Mouse (Mus musculus): ENCODE measurements around the gene Ubtd1.

The Ubtd1 gene

DNA sequence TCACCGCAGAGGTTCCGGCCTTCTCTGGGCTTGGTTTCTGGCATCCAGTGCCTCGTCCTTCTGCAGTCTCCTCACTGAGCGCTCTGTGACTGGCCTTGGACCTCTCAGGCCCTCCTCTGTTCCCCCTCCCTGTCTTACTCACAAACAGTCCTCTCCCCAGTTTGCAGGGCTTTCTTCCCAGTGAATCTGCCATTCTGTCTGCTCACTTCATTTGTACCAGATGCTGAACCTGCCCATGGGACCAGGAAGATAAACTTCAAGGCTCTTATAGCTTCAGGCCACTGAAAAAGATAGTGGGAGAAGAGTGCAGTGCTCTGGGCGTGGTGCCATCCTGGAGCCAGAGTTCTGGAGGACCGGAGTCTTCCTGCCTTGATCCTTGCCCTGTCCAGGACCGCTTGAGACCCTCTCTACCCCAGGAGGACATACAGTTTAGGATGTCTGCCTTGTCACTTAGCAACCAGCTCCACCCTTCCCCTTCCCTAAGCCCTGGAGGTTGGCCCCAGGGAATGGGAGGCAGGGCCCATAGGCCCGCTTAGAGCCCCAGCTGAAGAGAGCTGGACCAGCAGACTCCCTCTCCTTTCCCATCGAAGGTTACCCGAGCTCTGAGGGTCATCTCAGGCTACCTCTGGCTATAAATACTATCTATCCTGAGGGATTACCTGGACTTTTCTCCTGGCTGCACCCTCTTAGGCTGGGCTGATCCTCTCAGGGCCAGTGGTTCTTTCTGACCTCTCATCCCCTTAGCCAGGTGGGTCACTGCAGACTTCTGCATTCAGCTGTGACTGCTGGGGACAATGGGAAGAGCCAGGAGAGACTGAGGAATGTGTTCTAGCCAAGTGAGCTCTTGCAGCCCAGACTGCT lies 40.3 kb downstream of the Ubtd1 start:
- peak; percentile 28 for DNase-seq (ENCODE audit: low spot score)

DNA sequence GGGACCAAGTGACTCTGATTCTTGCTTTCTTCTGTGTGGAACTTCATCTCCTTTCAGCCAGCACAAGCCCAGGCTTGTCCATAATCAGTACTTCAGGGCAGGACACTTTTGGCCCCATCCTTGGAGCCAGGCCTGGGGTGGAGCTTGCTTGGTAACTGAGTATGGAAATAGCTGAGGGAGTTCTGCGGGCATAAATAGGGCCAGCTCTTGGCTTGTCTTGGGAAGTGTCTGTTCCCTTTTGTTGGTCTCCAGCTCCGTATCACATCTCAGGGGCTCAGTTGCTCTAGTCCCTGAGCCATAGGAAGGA lies 40.9 kb downstream of the Ubtd1 start:
- DNase-seq (ENCODE audit: low spot score): no peak

DNA sequence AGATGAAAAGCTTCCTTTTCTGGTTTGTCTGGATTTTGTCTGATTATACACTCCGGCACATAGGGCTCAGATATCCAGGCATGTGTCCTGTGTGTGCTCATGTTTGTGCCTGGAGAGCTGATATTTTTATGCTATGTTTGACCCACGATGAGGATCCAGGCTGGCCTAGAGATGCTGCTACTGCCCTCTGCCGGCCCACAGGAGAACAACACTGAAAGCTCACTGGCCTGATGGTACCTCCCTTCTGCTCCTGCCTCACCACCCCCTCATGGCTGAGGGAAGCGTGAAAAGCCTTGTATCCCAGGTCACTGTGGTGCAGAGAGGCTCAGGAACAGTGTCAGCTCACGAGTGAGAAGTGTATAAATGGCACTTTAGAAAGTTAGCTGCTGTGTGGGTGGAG lies 44.6 kb downstream of the Ubtd1 start:
- peak; percentile 79 for DNase-seq (ENCODE audit: low spot score)

DNA sequence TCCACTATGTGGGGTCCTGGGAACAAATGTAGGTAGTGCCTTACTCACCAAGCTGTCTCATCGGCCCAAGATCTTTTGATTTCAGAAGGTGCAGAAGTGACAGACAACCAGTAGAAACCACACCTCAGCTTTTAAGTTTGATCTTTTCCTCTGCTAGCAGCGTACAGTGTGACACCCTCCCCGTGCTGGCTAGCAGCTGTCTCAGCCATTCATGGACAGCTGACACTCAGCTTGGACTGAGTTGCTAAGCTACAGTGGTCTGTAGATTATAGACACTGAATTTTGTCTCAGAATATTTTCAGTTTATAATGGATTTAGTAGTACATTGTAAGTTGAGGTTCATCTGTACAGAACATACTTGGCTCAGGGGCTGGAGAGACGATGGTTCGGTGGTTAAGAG lies 49.5 kb downstream of the Ubtd1 start:
- DNase-seq (ENCODE audit: low spot score): no peak

DNA sequence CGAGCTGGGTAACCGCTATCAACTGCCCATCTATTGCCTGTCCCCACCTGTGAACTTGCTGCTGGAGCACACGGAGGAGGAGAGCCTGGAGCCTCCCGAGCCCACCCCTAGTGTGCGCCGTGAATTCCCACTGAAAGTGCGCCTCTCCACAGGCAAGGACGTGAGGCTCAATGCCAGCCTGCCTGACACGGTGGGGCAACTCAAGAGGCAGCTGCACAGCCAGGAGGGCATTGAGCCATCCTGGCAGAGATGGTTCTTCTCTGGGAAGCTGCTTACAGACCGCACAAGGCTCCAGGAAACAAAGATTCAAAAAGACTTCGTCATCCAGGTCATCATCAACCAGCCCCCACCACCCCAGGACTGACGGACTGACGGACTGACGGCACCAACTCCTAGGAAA lies 52.0 kb downstream of the Ubtd1 start:
- DNase-seq (ENCODE audit: low spot score): no peak

DNA sequence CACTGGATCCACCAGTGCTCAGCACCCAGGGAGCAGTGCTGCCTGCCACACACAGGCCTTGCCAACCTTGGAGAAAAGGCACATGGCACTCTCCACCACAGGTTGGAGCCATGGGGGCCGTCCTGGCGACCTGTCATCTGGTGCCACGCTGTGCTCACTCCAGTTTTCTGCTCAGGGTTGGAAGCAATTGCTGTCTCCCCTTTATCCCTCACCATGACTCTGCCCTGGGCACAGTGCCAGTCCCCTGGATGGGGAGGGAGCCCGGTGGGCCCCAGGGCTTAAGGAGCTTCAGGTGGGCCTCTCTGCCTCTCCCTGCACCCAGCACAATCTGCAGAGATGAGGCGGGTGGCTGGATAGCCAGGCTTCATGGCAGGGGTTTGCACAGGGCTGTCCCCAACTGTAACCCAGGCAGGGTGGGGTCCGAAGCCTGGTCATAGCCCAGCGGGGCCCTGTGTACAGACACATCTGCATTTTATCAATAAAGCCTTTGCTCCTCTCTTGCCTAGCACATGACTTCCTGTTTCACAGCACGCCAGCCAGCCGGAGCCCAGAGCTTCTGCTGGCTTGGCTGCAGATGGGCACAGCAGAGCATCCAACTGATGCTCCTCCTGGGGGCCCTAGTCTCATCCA lies 52.7 kb downstream of the Ubtd1 start:
- peak; percentile 56 for DNase-seq (ENCODE audit: low spot score)

DNA sequence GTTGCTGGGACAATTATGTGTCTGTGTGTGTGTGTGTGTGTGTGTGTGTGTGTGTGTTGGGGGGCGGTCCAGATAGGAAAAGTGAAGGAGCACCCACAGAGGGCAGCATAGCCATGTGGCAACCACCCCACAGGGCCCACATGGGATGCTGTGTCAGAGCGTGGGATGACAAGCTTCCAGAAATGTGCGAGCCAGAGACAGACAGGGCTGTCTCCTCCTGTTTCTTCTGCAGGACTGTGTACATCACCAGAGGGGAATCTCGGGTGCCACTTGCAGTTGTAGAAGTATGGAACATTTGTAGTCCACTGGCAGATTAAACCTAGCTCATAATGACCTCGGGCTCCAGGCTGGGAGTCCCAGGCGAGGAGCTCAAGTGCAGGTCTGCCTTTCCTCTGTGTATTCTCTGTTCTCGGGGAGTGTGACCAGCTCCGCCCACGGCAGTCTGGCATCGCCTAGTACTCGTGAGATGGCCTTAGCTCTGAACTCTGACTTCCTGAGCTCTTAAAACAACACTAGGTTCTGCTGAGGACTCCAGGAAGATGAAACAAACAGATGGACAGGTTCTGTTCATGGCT lies 53.4 kb downstream of the Ubtd1 start:
- DNase-seq (ENCODE audit: low spot score): peak; percentile 50

DNA sequence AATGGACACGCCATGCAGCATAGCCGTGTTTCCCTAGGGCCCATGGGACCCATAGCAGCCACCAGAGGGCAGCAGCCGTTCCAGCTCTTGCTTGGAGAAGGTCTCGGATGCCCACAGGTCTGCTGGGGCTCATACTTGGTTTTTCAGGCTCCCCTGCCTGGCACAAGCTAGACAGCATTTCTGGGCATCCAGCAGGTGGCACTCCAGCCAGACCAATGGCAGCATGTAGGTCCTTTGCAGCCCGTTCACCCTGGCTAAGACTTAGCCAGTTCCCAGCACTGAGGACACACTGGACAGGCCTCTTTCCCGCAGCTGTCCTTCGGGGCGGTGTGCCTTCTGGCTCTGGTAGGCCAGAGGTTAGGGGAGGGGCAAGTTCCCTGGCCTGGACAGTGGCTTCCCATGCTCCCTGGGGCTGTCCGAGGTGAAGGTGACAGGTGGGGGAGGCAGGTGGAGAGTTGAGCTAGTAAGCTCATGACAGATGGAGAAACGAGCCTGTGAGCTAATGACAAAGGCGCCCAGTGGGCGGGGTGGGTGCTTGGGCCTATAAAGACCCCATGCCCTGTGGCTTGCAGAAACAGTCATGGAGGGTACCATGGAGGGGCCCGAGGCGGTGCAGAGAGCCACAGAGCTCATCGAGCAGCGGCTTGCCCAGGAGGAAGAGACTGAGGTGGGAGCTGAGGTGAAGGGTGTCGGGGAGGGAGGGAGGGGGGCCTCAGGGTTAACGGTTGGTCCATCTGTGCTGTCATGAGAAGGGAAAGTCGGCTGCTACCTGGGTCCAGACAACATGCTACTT lies 54.1 kb downstream of the Ubtd1 start, which contains the start of gene Ankrd2:
Gene Ankrd2, plus strand, starts transcription at position 545 of the 793 bp plus-strand sequence.
- DNase-seq (ENCODE audit: low spot score): peak; percentile 93

DNA sequence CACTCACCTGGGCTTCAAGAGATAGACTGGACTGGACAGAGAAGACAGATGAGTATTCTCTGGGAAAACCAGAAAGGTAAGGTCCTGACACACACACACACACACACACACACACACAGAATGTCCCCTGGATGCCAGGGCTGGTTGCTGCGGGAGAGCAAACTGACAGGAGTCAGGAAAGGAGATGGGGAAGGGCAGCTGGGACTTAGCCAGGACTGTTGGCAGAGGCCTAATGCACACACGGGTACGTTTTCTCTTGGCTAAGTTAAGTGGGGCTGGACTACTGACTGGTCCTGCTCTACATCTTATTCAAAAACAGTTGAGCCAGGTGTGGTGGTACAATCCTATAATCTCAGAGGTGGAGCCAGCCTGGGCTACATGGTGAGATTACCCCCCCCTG lies 54.8 kb downstream of the Ubtd1 start:
- no peak for DNase-seq (ENCODE audit: low spot score)

DNA sequence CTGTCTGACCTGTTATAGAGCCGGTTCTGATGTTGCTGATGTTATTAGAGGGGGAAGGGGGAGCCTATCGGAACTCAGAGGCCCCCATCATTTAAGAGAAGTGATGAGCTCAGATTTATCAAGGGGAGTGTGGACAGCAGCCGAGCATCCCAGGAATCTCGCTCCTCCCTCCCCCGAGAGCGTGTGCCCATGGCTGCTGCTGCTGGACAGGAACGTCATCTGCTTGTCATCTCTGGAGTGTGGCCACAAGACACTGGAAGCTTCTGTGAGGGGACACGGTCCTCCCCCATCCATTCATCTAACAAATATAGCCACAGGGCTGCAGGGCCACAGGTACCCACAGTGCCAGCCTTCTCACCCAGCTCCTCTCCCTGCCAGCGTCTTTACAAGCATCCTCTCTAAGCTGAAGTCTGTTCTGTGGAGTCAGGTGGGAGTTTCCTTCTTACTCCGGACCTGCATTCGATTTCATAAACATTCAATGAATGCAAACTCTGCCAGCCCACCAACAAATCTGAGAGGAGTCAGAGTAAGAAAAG lies 55.7 kb downstream of the Ubtd1 start:
- no peak for DNase-seq (ENCODE audit: low spot score)

DNA sequence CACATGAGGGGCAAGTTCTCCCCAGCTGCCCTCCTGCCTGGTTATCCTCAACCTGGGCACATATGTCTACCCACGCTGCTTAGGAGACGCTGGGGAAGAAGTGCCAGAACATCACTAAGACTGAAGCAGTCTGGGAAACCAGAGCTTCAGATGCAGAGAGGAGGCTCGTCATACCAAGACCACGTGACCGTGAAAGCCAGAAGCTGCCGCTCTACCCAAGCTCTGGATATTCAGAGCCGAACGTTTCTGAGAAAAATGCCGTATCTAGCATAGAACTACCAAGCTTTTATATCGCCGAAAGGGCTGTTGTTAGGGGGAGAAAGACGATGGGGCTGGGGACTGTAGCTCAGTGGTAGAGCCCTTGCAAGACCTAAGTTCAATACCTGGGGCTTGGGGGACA lies 56.7 kb downstream of the Ubtd1 start:
- DNase-seq (ENCODE audit: low spot score): no peak

DNA sequence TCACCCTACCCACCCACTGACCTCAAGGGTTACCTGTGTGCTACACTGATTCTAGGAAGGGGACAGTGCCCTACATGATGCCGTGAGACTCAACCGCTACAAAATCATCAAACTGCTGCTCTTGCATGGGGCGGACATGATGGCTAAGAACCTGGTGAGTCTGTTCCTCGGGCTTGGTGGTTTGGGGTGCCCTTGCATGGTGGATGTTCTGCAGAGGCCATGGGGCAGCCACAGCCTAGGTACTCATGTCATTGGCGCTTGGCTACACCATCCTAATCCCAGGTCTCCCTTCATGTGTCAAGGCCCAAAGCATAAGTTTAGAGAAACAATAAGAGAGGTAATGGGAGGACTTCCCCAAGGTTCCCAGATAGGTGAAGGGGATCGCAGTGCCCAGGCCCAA lies 62.4 kb downstream of the Ubtd1 start:
- DNase-seq (ENCODE audit: low spot score): no peak

DNA sequence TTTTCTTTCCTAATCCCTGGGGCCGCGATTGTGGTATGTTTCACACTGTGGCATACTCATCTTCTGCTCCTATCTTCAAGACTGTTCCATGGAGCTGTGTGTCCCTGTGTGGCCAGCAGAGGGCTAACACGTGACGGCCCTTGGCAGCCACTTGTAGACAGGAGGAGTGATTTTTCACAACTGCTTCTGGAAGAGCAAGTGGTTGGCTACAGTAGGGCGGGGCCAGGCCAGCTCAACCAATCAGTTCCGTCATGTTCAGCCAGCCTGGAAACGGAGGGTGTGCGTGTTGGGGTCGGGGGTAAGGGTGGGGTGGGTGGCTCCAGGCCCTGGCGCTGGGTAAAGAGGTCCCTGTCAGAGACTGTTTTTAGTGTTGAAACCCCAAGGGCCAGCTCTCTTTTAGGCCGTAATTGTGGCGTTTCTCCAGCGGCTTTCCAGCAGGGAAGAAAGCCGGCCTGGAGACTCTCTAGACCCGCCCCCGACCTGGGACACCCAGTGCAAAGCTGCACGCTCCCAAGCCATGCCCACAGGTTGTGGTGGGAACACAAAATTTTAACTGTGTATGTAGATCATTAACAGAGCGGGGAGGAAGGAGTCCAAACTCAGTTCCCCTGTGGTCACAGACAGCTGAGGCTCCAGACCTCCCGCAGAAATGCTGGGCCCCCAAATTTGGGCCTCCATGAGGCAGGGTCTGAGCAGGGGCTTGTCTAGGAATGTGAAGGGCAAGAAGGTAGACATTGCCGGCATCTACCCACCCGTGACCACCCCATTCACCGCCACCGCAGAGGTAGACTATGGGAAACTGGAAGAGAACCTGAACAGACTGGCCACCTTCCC lies 63.9 kb downstream of the Ubtd1 start, which contains the start of gene Hoga1:
Gene Hoga1, plus strand, starts transcription at position 342 of the 834 bp plus-strand sequence.
- DNase-seq (ENCODE audit: low spot score): peak; percentile 70

DNA sequence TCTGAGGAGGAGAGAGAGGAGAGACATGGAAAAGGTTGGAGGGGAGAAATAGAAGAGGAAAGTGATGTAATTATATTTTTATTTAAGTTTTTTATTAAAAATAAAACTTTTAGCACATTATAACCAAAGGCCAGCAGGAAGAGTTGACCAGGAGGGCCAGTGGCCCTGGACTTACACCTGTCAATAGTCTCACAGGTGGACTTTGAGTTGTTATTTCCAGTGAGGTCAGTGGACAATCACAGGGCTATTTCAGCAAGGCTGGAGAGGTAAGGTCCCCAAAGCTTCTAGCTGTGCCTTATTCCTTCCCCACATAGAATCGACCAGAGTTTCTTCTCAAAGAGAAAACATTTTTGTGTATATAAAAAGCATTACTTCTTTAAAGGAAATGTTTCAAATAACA lies 68.7 kb downstream of the Ubtd1 start:
- DNase-seq (ENCODE audit: low spot score): no peak

DNA sequence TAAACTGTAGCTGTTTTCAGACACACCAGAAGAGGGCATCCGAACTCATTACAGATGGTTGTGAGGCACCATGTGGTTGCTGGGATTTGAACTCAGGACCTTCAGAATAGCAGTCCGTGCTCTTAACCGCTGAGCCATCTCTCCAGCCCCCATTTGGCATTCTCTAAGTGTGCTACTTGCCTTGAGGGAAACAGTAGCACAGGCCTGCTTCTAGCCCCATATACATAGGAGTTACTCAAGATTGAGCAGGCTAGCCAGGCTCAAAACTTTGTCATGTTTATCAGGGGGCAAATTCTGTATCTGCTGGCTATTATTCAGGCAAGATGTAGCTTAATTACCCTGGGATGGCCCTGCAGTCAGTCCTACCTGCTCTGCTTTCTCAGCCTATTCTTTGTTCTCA lies 69.8 kb downstream of the Ubtd1 start:
- DNase-seq (ENCODE audit: low spot score): no peak

DNA sequence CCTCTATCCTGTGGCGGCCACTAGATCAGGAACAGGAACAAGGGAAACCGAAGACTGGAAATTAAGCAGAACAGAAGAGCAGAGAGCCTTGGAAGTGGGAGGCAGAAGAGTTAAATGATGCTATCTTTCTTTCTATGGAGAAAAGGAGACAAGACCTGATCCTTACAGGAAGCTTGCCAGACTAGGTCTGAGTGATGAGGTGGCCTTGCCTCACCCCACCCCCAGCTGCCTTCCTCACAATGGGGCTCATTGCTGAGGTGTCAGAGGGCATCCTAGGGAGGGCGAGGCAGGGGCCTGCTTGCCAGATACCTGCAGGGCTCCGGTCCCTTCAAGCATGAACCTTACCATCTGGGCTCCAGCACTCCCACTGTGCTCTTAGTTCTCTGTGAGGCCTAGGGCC lies 70.4 kb downstream of the Ubtd1 start, which contains the start of gene 4933411K16Rik:
Gene 4933411K16Rik, plus strand, starts transcription at position 301 of the 400 bp plus-strand sequence.
- DNase-seq (ENCODE audit: low spot score): no peak

DNA sequence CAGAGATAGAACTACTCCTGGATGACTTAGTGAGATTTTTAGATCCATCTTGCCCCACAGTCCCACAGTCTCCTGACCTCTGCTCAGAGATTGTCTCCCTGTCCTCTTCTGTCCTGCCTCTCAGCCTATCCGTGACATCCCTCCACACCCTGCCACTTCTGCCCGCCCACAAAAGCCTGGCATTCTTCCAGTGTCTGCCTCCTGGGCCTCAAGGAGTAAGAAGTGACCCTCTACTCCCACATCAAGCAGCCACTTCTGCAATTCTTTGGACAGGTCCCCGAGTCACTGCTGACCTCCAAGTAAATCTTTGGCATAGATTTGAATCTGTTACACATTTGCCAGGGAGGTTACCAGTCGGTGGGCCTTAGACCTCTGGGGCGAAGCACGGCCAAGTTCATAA lies 72.7 kb downstream of the Ubtd1 start:
- no peak for DNase-seq (ENCODE audit: low spot score)

DNA sequence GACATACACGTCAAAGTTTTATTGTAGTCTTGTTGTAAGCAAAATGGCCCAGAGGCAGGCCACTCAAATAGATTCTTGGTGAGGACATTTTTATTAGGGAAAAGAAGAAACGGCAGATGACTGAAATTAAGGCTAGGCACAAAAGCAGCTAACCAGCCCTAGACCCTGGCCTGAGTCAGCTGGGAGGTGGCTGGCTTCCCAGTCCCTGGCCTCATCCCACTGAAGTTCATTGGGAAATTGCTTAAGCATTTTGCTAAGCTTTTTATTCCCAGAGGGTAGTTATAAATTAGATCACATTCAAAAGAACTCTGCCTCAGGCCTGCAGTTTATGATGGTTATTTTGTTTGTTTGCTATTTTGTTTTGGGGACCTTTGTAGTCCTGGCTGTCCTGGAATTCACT lies 74.3 kb downstream of the Ubtd1 start:
- DNase-seq (ENCODE audit: low spot score): peak; percentile 14

DNA sequence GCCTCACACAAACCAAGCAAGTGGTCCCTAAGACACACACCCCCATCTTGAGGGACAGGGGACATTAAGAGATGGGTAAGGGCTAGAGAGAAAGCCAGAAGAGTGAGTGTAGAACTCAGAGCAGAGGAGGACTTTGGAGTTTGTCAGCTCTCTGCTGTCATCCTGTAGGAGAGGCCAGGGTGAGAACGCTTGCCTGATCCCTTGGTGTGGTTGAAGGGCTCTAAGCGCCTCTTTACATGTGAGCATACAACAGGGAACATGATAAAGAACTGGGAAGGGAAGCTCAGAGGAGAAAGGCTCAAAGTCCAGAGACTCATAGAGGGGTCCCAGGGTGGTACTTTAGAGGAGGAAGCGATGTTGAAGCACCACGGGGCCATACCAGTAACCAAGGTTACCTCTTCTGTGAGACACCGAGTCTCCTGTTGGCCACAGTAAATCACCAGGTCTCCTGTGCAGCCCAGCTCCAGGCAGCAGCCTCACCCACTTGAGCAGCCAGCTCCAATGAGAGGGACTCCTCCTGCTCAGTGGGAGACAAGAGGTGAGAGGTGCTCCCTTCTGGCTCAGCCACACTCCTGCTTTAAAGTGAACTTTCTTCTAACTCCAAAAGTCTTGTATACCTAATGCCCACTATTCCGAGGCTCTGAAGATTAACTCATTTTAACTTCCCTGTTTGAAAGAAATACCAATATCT lies 75.3 kb downstream of the Ubtd1 start:
- DNase-seq (ENCODE audit: low spot score): no peak

DNA sequence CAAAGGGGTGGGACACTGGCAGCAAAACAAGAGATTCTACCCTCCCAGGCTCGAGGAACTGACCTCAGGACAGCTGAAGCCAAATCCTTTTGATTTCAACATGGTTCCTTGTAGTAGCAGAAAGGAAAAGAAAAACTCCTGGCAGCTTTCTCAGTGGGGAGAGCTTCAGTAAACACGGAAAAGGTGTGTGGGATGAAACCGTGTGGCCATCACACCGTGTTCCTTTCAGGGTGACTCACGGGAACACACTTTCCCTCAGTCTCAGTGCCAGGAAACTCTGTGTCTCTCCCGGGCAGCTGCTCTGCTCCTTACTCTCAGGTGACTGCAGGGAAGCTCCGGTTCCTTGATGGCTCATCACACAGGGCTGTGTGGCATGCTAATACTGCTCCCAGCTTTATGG lies 76.9 kb downstream of the Ubtd1 start:
- no peak for DNase-seq (ENCODE audit: low spot score)

DNA sequence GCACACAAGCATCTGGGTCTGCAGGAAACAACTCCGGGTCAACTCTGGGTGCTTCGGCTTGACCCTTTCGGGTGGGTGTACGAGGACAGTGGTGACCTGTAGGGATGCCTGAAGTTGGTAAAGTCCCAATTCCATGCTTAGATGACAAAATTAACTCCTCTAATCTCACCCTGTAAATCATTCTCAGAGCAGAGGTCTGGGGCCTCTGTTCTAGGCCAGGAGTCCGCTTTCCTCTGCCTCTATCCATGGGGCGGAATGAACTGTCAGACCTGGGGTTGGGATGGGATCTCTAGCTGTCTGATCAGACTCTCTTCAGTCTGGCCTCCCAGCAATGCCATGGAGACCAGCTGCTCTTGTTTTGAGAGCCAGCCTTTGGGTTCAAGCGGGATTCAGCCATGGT lies 79.9 kb downstream of the Ubtd1 start:
- no peak for DNase-seq (ENCODE audit: low spot score)
